Mouse (Mus musculus) NIH3T3 (cell line): ENCODE data around the gene Rab27a.
"Not testable (repeated sequence)": the region's sequence is repeated elsewhere in the genome, so short reads cannot be mapped to it uniquely, and the experiment has no call there.

Source experiments
- DNase-seq: peaks from one replicate; pipeline ENCODE4 v3.0.0-alpha.2; 2012; ENCODE audit warnings: low read depth

Gene Rab27a

DNA sequence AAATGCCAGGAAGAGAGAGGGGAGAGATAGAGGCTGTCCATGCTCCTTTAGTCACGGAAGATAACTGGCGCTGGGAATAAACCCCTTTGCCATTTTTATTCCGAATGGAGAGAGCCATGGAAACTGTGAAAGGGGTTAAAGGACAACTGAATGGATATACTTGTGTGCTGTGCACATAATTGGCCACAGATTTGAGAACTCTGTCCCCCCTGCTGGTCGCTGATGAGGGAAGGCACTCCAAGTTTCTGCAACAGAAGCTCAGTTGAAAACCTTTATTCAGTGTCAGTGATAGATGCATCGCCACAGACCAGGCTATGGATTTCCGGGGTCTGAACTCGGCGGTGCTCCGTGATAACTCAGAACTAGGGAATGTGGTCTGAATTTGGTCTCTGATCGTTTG is 45.5 kb downstream of the Rab27a start:
- DNase-seq, result no peak

- peak; percentile 75 for DNase-seq
Observed at GRCm38 (mm10) chr9:73091747-73092146, 47.1 kb downstream of the Rab27a start.

- no peak for DNase-seq
Observed at GRCm38 (mm10) chr9:73094580-73094979, 49.9 kb downstream of the Rab27a start.

DNA sequence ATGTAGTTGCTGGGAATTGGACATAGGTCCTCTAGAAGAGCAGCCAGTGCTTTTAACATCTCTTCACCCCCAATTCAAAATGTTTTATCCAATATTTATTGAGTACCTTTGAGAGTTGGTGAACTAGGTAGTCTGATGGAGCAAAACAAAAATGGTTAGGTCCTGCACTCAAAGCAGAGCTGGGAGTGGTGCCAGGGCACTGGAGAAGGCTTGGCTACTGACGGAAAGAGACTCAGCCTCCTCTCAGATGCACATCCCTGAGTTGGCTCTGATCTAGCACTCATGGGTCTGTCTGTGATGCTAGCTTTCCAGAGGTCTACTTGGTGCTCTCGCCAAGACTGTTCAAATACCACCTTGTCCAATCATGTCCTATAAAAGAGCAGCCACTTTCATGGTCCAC is 53.2 kb downstream of the Rab27a start:
- DNase-seq, result no peak

DNA sequence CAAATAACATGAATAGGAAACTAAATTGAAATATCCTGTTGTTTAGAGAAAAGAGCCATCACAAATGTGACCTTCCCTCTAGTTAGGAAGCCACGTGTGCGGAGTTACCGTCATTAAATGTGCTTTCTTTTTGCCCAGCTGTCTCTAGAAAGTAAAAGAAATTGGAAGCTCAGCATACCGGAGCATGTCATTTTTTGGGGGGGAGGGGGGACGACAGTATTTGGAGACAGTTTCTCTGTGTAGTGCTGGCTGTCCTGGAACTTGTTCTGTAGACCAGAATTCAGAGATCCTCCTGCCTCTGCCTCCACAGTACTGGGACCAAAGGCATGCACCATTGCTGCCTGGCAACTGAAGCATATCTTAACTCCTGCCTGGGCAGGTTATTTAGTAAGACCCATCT is 56.9 kb downstream of the Rab27a start, which contains the start of gene Khdc3:
Khdc3 (plus strand) TSS at position 301 of the 400 bp plus-strand sequence.
- DNase-seq, result no peak

DNA sequence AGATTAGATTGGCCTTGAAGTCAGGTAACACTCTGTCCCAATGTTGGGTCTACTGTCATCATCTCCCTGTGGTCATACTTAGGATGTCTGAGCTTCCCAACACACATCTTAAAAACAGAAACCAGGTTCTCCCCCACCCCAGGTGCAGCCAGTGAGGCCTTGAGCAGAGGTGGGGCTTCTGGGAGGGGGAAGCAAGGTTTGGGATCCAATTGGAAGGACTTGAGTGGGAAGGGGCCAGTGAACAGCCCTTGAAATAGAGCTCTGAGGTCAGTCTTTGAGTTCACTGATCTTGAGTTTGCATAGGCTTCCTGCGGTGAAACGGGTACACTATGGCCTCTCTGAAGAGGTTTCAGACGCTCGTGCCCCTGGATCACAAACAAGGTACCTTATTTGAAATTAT is 57.5 kb downstream of the Rab27a start, which contains the start of gene Gm20509:
Gm20509 (plus strand) TSS at position 290 of the 400 bp plus-strand sequence.
- DNase-seq, result no peak

- no peak for DNase-seq
Observed at GRCm38 (mm10) chr9:73103159-73103879, 58.7 kb downstream of the Rab27a start.

GRCm38 (mm10) chr9:73103880-73104198 is 59.2 kb downstream of the Rab27a start:
- no peak for DNase-seq

DNA sequence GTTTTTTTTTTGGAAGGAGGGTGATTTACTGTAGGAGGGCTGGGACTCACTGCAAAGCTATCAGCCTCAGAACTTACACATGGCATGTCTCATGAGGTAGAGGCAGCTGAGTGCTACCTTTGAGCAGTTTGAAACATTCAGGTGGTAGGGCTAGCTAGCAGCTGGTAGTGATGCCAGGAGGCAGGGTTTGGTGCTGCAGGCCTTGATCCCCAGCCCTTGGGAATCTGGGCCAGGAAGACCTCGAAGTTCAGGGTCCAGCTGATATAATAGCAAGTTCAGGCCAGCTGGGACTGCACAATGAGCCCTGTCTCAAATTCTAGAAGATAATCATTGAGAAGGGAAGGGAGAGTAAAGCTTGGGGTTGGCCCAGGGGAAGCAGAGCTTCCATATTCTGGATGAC is 60.5 kb downstream of the Rab27a start:
- DNase-seq, result no peak

DNA sequence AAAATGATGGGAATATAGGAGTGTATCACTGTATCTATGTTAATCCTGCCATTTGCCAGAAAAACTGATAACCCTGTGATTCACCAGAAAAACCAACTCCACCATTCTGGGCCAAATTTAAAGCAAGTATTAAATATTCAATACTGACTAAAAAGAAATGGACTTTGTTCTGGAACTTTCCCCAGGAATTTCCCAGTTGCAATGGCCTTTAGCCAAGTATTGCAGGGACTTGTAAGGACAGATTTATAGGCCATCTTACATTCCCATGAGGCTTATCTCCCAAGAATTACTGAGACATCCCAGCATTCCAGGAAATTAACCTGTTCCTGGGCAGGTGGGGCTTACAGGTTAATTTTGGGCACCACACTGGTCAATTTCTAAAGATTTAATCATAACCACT is 61.1 kb downstream of the Rab27a start:
- DNase-seq, result no peak

DNA sequence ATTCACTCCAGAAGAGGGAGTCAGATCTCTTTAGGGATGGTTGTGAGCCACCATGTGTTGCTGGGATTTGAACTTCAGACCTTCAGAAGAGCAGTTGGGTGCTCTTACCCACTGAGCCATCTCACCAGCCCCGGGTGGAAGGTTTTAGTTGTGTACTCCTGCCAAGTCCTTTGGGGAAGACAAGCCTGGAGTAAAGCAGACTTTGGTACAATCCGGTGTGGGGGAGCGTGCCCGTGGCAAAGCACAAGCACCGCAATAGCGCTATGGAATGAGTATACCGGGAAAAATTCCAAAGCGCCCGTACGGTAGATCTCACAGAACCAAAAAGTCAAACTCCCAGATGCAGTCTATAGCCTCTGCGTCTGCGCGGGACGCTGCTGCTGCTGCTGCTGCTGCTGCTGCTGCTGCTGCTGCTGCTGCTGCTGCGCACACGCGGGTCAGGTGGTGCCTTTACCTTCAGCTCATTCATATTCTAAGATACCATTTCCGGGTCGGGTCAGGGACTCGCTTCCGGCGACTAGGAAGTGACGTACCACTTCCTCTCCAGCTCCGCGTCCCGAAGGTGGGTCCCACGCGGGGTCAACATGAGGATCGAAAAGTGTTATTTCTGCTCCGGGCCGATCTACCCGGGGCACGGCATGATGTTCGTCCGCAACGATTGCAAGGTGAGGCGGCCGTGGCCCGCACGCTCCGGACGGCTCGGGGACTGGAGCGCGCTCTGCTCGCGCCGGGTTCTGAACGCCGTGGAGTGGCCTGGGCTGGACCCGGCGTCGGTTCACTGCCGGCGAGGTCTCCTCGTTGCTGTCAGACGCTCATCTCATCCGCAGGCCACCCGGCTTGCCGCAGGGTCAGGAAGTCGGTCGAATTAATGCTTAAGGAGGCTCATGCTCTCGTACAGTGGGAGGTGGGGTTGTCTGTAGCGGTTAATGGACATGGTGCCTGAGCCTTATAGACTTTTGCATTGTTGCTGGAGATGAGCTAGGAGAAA is 68.6 kb downstream of the Rab27a start, which contains the start of gene Rsl24d1:
Rsl24d1 (plus strand) TSS at position 508 of the 988 bp plus-strand sequence.
- DNase-seq, result peak; percentile 85

GRCm38 (mm10) chr9:73116704-73117103 is 72.0 kb downstream of the Rab27a start:
- not testable (repeated sequence) for DNase-seq

DNA sequence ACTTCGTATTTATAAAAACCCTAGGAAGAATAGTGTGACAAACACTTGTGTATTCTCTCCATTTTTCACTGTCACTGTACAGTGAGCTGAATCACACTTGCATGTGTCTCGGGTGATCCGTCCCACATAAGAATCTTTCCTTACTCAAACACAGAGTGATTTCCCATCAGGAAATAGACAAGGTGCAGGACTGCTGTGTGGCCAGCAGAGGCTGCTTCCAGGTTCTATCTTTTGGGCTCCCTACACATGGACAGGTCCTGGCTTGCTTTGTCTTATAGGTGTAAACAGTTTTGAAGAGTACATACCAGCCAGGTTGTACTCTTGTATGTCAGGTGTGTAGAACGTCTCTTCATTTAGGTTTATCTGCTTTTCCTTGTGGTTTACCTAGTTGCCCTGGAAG is 73.4 kb downstream of the Rab27a start:
- no peak for DNase-seq

DNA sequence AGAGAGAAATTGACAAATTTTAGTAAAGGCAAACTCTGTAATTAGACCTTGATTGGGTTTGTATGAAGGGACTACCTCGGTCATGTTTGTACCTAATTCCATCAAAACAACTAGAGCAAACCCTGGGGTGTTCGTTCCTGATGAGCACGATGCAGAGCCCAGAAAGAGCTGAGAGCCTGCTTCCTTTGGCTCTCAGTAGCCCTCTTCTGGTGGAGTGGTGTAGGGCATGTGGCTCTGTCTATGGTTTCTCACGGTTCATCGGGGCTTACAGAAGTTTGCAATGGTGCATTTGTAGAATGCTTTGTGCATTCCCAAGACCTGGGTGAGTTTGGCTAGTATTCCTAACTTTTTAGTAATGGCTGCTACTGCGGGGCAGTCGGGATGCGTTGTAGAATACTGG is 77.1 kb downstream of the Rab27a start:
- DNase-seq, result peak; percentile 41

DNA sequence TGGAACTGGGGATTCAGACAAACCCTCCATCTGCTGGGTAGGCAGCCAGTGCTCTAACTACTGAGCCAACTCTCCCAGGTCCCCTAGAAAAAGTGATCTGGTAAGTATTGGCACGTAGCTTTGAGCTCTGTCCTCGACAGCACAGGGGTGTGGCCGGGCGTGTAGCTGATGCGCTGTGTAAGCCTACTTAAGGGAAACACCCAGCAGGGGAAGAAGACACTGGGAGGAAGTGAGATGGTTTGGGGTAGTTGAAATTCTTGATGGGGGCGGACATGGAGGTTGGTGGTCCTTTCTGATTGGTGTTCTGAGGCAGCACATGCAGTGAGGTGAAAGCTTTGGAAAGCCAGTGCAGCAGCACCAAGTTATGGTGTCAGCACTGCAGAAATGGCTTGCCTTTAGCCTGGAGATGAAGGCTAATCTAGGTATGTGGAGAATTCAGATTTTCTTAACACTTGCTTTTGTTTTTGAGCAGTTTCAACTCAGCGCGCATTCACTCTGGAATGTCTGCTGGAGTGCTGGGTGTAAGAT is 80.5 kb downstream of the Rab27a start:
- no peak for DNase-seq

DNA sequence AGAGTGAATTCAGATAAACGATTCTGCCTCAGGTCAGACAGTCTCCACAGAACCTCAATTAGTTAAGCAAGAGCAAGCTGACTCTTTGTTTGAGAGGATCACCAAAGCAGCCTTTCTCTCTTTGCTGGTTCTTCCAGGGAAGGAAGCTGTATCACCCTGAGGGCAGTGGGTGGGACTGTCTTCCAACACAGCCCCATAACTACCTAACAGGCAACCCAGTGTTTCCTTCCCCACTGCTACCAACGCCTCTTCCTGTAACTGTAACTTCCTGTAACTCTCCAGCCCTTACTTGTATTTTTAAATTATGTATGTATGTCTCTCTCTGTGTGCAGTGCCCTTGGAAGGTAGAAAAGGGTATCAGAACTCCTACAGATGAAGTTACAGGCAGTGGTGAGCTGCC is 82.8 kb downstream of the Rab27a start:
- DNase-seq, result no peak

DNA sequence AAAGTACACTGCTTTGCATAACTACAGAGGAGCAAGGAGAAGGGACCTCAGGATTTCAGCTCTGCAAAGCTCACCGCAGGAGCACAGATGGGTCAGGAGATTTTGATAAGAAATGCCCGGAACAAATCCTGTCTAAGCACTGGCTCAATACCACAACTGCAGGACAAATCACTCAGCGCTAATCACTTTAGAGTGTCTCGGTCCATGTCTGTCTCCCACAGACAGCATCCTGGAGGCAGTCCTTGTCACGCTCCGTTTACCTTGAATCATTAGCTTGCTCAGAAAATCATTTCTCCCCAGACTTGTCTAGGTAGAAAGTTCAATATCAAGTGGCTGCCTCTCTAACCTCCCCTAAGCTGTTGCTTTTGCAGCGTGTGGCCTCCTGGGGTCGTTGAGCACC is 85.2 kb downstream of the Rab27a start:
- no peak for DNase-seq

- peak; percentile 57 for DNase-seq
Observed at GRCm38 (mm10) chr9:73130529-73130928, 85.9 kb downstream of the Rab27a start.

- DNase-seq, result no peak
Observed at GRCm38 (mm10) chr9:73137341-73137886, 92.8 kb downstream of the Rab27a start.
